Mouse (Mus musculus) liver (tissue): ENCODE measurements at regions not wholly inside any gene's neighbourhood (a gene's known extent, or its start where the extent isn't known, plus 50 kb on each side); places are given as distances from the start of the nearest gene placed in this dataset.

Experiments
- DNase-seq: peaks from one replicate; pipeline ENCODE4 v3.0.0-alpha.2; 2020; ENCODE audit warnings: mixed read lengths

GRCm38 (mm10) chr9:112014796-112015195 is 220.9 kb downstream of the Arpp21 start:
- DNase-seq = no peak

- DNase-seq = no peak
These were observed 241.3 kb downstream of the Arpp21 start for GRCm38 (mm10) chr9:111994401-111994800.

- no peak for DNase-seq
These were observed 241.9 kb downstream of the Arpp21 start for GRCm38 (mm10) chr9:111993844-111994243.

- DNase-seq = no peak
These were observed 245.7 kb downstream of the Arpp21 start for GRCm38 (mm10) chr9:111990060-111990459.

- DNase-seq = no peak
These were observed 272.2 kb downstream of the Arpp21 start for GRCm38 (mm10) chr9:111963405-111964037.

- DNase-seq = no peak
These were observed 267.7 kb upstream of the Stac start for GRCm38 (mm10) chr9:111957799-111958198.

GRCm38 (mm10) chr9:111939271-111940067 is 249.3 kb upstream of the Stac start:
- DNase-seq = no peak

GRCm38 (mm10) chr9:111932455-111932854 is 242.3 kb upstream of the Stac start:
- DNase-seq = no peak

GRCm38 (mm10) chr9:111918275-111918940 is 228.3 kb upstream of the Stac start:
- peak; percentile 63 for DNase-seq

- DNase-seq = peak; percentile 30
These were observed 226.8 kb upstream of the Stac start for GRCm38 (mm10) chr9:111916684-111917535.

- DNase-seq = no peak
These were observed 218.7 kb upstream of the Stac start for GRCm38 (mm10) chr9:111908806-111909205.

- DNase-seq = no peak
These were observed 210.0 kb upstream of the Stac start for GRCm38 (mm10) chr9:111900196-111900595.

GRCm38 (mm10) chr9:111897626-111898025 is 207.5 kb upstream of the Stac start:
- no peak for DNase-seq

GRCm38 (mm10) chr9:111879710-111880109 is 189.6 kb upstream of the Stac start:
- no peak for DNase-seq

- DNase-seq = no peak
These were observed 186.7 kb upstream of the Stac start for GRCm38 (mm10) chr9:111876846-111877245.

GRCm38 (mm10) chr9:111870466-111870865 is 180.3 kb upstream of the Stac start:
- DNase-seq = no peak

GRCm38 (mm10) chr9:111869801-111870382 is 179.7 kb upstream of the Stac start:
- DNase-seq = no peak

- no peak for DNase-seq
These were observed 167.9 kb upstream of the Stac start for GRCm38 (mm10) chr9:111858051-111858450.

GRCm38 (mm10) chr9:111854976-111855375 is 164.8 kb upstream of the Stac start:
- no peak for DNase-seq

GRCm38 (mm10) chr9:111846366-111846765 is 156.2 kb upstream of the Stac start:
- no peak for DNase-seq

- DNase-seq = no peak
These were observed 151.0 kb upstream of the Stac start for GRCm38 (mm10) chr9:111841151-111841550.

GRCm38 (mm10) chr9:111838069-111838820 is 148.1 kb upstream of the Stac start:
- DNase-seq = no peak
